Mouse (Mus musculus): Measurements from ENCODE around the gene Ern2. TPM values are rescaled to one million over a fixed set of nuclear protein-coding genes. Genes with fewer than 3 reads are reported as not detected.

Ern2 gene
- polyA plus RNA-seq, 1 experiment from 2014 or later = 0.21 TPM

DNA sequence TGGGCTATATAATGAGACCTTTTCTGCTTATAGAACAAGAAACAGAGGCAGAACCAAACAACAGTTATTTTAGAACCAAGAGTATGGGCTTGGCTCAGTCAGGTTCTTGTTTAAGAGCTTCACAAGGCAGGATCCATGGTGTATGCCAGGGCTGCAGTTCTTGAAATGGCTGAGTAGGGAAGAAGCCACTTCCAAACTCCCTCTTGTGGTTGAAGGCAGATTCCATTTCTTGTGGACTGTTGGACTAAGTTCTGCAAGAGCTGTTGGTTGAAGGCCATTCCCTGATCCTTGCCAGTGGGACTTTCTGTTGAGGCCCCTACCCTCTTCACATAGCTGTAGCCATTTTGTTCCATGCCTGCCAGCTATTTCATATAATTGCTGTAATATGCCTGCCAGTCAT, 7.9 kb upstream of the Ern2 start:
- Histone ChIP-seq H3K27ac (no peak overlapping the region), H3K27me3 (ENCODE audit: insufficient read depth, poor library complexity, severe bottlenecking) (no peaks in the 10 kb centered on the region), H3K36me3 (no peaks in the 10 kb centered on the region), H3K4me3 (no peak overlapping the region), H3K4me1 (replicated peaks) (no peaks in the 10 kb centered on the region), H3K9me3 (no peaks in the 10 kb centered on the region)
- no peak for DNase-seq (ENCODE audit: low spot score)

DNA sequence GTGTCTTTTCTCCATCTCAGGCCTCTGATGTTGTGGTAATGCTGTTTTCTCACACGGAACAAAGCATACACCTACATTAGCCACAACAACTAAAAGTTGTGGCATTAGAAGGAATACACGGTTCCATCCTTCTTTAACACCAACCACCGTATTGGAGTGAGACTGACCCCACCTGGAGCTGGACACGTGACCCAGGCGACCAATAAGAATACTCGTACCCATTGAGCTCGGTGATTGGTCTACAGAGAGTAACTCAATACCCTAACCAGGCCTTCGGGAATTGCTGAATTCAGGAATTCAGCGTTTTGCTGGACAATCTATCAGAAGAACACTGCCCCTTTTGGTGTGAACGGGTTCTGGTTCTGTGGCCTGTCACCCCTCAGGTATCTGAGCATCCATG, 5.1 kb upstream of the Ern2 start:
- Histone ChIP-seq H3K4me3 (no peak overlapping the region), H3K36me3 (no peaks in the 10 kb centered on the region), H3K9me3 (no peaks in the 10 kb centered on the region), H3K4me1 (replicated peaks) (peaks cover under 1% of the 10 kb centered on the region; the same call in 1 of the 2 replicates), H3K27me3 (ENCODE audit: insufficient read depth, poor library complexity, severe bottlenecking) (no peaks in the 10 kb centered on the region), H3K27ac (no peak overlapping the region)
- no peak for DNase-seq (ENCODE audit: low spot score)
- WGBS = 59% methylated on average over 10 of the region's 10 CpGs

DNA sequence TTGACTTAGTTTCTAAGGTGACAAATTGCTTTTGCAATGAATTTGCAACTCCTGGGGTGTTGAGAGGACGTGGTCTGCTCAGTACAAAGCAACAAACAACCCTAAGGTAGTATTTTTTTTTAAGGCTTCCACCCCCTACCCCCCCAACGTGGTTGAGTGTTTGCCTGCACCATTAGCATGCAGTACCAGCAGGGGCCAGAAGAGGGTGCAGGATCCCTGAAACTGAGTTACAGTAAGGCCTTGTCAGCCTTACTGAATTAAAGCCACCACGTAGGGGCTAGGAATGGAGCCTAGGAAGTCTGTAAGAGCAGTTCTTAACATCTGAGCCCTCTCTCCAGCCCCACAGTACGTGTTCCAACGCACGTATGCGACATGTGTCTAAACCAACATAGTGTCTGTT, 3.5 kb upstream of the Ern2 start:
- Histone ChIP-seq H3K9me3 (no peaks in the 10 kb centered on the region), H3K27ac (no peak overlapping the region), H3K4me3 (no peak overlapping the region), H3K4me1 (replicated peaks) (peaks cover 6% of the 10 kb centered on the region; the same call in 1 of the 2 replicates), H3K36me3 (no peaks in the 10 kb centered on the region), H3K27me3 (ENCODE audit: insufficient read depth, poor library complexity, severe bottlenecking) (no peaks in the 10 kb centered on the region)
- DNase-seq (ENCODE audit: low spot score) = peak; percentile 67
- 25% methylated on average over 7 of the region's 7 CpGs for WGBS

DNA sequence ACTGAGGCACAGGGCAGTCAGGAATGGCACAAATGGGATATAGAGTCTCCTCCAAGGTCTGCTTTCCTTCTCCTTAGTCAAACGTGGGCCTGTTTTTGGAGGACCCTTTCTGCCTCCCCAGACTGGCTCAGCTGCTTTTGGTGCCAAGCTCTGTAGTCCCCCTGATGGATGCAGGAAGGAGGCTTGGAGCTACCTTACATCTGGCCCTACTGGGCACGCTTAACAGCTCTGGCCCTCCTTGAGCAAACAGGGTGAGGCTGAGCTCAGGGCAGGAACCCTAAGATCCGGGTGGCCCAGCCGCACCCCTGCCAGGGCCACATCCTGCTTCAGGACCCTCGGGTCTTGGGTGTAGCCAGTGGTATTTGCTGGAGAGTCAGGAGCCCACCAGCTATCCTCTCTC, 1.4 kb downstream of the Ern2 start:
- H3K9me3 ChIP-seq = no peaks in the 10 kb centered on the region
- no peak overlapping the region for H3K27ac ChIP-seq
- H3K27me3 ChIP-seq (ENCODE audit: insufficient read depth, poor library complexity, severe bottlenecking) = no peaks in the 10 kb centered on the region
- 78% methylated on average over 5 of the region's 5 CpGs for WGBS
- H3K36me3 ChIP-seq = no peaks in the 10 kb centered on the region
- no peak overlapping the region for H3K4me3 ChIP-seq
- no peak for DNase-seq (ENCODE audit: low spot score)
- H3K4me1 ChIP-seq (replicated peaks) = peaks cover 6% of the 10 kb centered on the region; the same call in 1 of the 2 replicates

DNA sequence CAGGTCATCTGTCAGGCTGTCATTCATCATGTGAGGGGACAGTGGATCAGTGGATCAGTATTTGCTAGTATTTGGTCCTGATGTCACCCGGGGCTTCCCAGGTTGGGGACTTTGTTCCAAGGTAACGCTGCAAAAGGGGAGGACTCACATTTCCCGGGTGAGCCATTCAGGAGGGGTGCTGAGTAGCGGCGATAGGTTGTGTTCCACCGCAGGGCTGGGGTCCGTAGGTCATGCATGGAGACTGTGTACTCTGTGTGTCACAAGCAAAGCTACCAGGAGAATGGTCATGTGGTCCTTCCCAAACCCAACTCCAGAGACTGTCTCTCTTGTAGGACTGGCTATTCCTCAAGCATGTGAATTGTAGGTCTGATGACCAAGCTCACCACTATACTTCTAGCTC, 5.3 kb downstream of the Ern2 start:
- Histone ChIP-seq H3K4me3 (no peak overlapping the region), H3K9me3 (no peaks in the 10 kb centered on the region), H3K36me3 (no peaks in the 10 kb centered on the region), H3K27me3 (ENCODE audit: insufficient read depth, poor library complexity, severe bottlenecking) (no peaks in the 10 kb centered on the region), H3K4me1 (replicated peaks) (peaks cover 1% of the 10 kb centered on the region; the same call in 1 of the 2 replicates), H3K27ac (no peak overlapping the region)
- DNase-seq (ENCODE audit: low spot score) = no peak
- WGBS = 91% methylated on average over 7 of the region's 7 CpGs

DNA sequence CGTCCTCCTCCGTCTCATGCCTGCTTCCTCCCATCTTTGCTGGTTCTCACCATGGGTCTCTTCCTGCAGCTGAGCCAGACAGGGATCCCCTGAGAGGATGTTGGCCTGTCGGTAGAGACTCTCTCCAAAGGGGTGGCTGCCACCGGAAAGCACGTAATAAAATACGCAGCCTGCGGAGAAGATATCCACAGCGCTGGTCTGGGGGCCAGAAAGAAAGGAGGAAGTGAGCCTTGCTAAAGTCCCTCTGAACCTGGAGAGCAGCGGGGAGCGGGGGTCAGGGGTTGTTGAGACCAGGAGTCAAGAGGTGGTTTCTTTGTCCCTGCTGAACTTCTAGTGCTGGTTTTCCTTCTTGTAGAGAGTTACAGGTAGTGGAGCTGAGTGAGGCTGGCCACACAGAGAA, 14.4 kb downstream of the Ern2 start:
- Histone ChIP-seq H3K27me3 (ENCODE audit: insufficient read depth, poor library complexity, severe bottlenecking) (no peaks in the 10 kb centered on the region), H3K9me3 (no peaks in the 10 kb centered on the region), H3K36me3 (peaks cover 48% of the 10 kb centered on the region), H3K4me1 (replicated peaks) (no peaks in the 10 kb centered on the region), H3K27ac (no peak overlapping the region), H3K4me3 (no peak overlapping the region)
- 79% methylated on average over 10 of the region's 10 CpGs for WGBS
- no peak for DNase-seq (ENCODE audit: low spot score)

DNA sequence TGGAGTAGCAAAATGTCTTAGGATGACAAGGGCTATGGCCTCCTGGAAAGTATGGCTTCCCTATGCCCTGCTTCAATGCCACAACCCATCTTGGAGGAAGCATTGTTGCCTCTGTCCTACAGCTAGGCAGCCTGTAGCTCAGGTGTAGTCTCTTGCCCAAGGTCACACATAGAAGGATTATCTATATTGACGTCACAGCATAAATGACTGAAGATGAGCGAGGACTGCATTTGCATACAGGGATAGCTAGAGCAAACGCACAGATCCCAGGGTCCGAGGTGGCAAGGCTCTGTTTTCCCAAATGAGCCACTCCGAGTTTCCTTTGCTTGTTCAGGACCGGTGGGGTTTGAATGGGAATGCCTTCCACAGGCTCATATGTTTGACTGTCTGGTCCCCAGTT, 15.3 kb downstream of the Ern2 start:
- H3K36me3 ChIP-seq = peaks cover 57% of the 10 kb centered on the region
- 86% methylated on average over 6 of the region's 6 CpGs for WGBS
- no peaks in the 10 kb centered on the region for H3K27me3 ChIP-seq (ENCODE audit: insufficient read depth, poor library complexity, severe bottlenecking)
- H3K4me3 ChIP-seq = no peak overlapping the region
- H3K9me3 ChIP-seq = no peaks in the 10 kb centered on the region
- no peak overlapping the region for H3K27ac ChIP-seq
- DNase-seq (ENCODE audit: low spot score) = no peak
- no peaks in the 10 kb centered on the region for H3K4me1 ChIP-seq (replicated peaks)

DNA sequence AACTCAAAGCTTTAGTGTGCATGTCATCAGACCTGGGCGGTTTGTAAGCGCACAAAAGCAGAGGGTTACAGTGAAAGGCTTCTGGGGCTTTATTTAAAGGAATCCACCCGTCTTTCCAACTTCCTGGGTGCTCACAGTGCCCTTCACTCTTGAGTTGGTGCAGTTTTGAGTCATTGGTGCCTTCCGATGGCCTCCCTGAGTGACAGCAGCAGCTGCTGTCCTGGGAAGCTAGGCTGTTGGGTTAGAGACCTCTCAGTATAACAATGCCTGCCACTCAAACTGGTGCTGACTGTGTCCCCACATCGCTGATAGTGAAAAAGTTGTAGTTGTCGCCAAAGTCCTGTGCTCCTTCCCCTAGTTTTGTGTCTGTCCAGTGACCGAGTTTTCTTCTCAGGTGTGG, 18.8 kb downstream of the Ern2 start:
- WGBS = 94% methylated on average over 7 of the region's 7 CpGs
- no peak overlapping the region for H3K4me3 ChIP-seq
- H3K27ac ChIP-seq = no peak overlapping the region
- DNase-seq (ENCODE audit: low spot score) = no peak
- no peaks in the 10 kb centered on the region; the same call in 1 of the 2 replicates for H3K4me1 ChIP-seq (replicated peaks)
- no peaks in the 10 kb centered on the region for H3K27me3 ChIP-seq (ENCODE audit: insufficient read depth, poor library complexity, severe bottlenecking)
- no peaks in the 10 kb centered on the region for H3K9me3 ChIP-seq
- peaks cover 92% of the 10 kb centered on the region for H3K36me3 ChIP-seq

DNA sequence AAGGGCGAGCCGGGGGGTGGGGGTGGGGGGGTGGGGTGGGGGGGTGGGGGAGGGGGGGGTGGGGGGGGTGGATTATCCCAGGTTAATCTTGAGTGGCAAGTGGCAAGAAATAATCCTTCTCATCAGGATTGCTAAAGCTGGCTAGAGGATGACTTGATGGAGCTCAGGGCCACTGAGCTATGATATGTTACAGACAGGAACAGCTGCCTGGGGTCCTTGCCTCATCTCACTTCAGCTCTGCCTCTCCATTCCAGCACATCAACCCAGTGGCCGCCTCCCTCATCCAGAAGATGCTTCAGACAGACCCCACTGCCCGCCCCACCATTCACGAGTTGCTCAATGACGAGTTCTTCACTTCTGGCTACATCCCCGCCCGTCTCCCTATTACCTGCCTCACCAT, 22.2 kb downstream of the Ern2 start:
- Histone ChIP-seq H3K9me3 (no peaks in the 10 kb centered on the region), H3K4me3 (no peak overlapping the region), H3K36me3 (peaks cover 83% of the 10 kb centered on the region), H3K4me1 (replicated peaks) (peaks cover 25% of the 10 kb centered on the region), H3K27ac (no peak overlapping the region), H3K27me3 (ENCODE audit: insufficient read depth, poor library complexity, severe bottlenecking) (no peaks in the 10 kb centered on the region)
- 96% methylated on average over 8 of the region's 8 CpGs for WGBS
- DNase-seq (ENCODE audit: low spot score) = no peak

DNA sequence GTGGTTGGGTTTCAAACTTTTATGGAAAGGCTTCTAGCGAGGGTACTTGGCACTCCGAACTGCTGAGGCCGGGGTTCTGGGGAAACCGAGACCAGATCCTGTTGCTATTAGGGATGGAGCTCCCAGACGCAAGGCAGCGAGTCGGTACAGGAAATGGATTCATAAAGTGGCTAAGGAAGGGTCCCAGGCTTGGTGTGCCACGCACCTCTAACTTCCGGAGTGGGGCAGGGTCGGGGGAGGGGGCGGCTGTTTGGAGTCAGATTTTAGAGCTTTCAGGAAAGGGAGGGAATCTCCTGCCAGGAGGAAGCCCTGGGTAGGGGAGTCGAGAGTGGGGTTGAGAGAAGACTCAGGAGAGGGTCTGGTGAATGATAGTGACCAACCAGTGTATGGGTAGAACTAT, 26.0 kb downstream of the Ern2 start:
- peaks cover 43% of the 10 kb centered on the region for H3K4me1 ChIP-seq (replicated peaks)
- H3K4me3 ChIP-seq = peak overlapping the region; percentile 84
- H3K9me3 ChIP-seq = no peaks in the 10 kb centered on the region
- no peaks in the 10 kb centered on the region for H3K27me3 ChIP-seq (ENCODE audit: insufficient read depth, poor library complexity, severe bottlenecking)
- peaks cover 46% of the 10 kb centered on the region for H3K36me3 ChIP-seq
- under 1% methylated on average over 12 of the region's 12 CpGs for WGBS
- peak overlapping the region; percentile 94 for H3K27ac ChIP-seq
- DNase-seq (ENCODE audit: low spot score) = peak; percentile 25

DNA sequence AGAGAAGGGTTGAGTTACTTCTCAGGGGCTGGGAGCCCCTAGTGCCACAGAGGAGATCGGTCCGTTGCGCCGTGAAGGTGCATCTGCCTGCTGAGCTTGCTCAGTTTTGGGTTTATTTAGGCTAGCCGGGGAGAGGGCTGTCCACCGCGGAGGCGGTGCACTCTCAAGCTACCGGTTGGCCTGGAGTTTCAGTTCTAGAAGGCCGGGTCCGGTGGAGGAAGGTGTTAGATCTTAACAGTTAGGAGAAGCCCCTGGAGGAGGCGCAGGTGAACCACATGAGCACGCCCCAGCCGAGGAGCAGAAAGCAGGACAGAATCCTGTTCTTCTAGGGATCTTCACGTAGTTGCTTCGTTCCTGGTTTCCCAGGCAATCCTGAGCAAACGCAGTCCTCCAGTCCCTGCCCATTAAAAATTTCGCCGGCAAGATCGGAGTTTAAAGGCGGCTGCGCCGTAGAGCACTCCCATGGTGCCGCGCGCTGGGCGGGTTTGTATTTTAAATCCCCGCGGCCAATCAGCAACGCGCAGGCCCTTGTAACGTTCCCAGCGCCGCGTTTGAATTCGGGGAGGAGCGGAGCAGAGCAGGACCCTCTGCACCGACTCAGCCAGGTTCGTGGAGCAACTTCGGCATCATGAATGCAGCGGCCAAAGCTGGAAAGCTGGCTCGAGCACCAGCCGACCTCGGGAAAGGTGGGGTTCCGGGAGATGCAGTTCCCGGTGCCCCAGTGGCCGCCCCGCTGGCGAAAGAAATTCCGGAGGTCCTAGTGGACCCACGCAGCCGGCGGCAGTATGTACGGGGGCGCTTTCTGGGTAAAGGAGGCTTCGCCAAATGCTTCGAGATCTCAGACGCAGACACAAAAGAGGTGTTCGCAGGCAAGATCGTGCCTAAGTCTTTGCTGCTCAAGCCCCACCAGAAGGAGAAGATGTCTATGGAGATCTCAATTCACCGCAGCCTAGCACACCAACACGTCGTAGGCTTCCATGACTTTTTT, 26.8 kb downstream of the Ern2 start, which contains the start of gene Plk1:
Gene Plk1, plus strand, starts transcription at position 525 of the 988 bp plus-strand sequence.
- Histone ChIP-seq H3K4me3 (peak within 1 kb of the TSS; percentile 84), H3K9me3 (no peaks in the 10 kb centered on the region), H3K27ac (peak within 1 kb of the TSS; percentile 94), H3K36me3 (peaks cover 37% of the 10 kb centered on the region), H3K27me3 (ENCODE audit: insufficient read depth, poor library complexity, severe bottlenecking) (no peaks in the 10 kb centered on the region), H3K4me1 (replicated peaks) (peaks cover 43% of the 10 kb centered on the region)
- under 1% methylated on average over 63 of the region's 63 CpGs for WGBS
- DNase-seq (ENCODE audit: low spot score) = peak; percentile 93

DNA sequence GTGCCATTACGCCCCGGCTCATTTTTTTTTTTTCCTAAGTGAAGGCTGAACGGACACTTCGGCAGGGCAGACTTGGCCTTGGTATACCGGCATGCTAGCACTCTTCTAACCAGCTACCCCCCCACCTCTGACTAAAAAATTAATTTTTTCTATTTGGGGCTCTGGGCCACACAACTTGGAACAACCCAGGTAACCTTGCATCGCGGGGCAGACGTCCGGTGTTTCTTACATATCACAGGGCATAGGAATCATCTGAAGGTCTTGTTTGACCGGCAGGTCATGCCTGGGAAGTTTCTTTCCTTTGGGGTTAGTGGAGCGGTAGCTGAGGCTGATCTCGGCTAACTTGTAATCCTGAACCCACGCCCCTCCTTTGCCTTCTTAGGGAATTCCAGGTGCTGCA, 27.5 kb downstream of the Ern2 start:
- H3K4me1 ChIP-seq (replicated peaks) = peaks cover 43% of the 10 kb centered on the region

DNA sequence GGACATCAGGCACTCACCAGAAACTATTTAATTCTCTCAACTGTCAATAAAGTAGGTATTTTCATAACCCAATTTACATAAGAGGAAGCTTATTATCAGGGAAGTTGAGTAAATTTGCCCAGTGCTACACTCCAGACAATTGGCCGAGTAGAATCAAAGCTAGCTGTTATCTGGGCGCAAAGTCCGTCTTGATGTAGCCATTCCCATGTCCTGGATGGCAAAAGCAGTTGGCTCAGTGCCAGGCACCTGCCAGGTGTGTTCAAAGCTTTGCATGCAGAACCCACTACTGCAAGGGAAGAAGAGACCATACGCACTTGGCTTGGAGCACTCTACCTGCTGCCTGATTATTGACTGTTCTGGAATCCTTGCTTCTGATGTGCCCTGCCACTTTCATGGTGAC, 33.5 kb downstream of the Ern2 start:
- Histone ChIP-seq H3K27ac (no peak overlapping the region), H3K27me3 (ENCODE audit: insufficient read depth, poor library complexity, severe bottlenecking) (no peaks in the 10 kb centered on the region), H3K9me3 (no peaks in the 10 kb centered on the region), H3K4me3 (no peak overlapping the region), H3K4me1 (replicated peaks) (peaks cover 5% of the 10 kb centered on the region), H3K36me3 (peaks cover 45% of the 10 kb centered on the region)
- no peak for DNase-seq (ENCODE audit: low spot score)
- WGBS = 92% methylated on average over 4 of the region's 4 CpGs

More for the DNA sequence above, 27.5 kb downstream of the Ern2 start:
- peak overlapping the region; percentile 94 for H3K27ac ChIP-seq
- H3K36me3 ChIP-seq = peaks cover 30% of the 10 kb centered on the region
- no peaks in the 10 kb centered on the region for H3K27me3 ChIP-seq (ENCODE audit: insufficient read depth, poor library complexity, severe bottlenecking)
- H3K4me3 ChIP-seq = peak overlapping the region; percentile 84
- 8% methylated on average over 13 of the region's 13 CpGs for WGBS
- no peak for DNase-seq (ENCODE audit: low spot score)
- H3K9me3 ChIP-seq = no peaks in the 10 kb centered on the region

Measured in hindbrain, embryonic 10.5 days (tissue).